Mouse (Mus musculus): ENCODE results near the gene Fgd4.
A peak's percentile ranks its signal among the peaks of the same experiment; 100 is the strongest.
"Not testable (repeated sequence)": the region's sequence is repeated elsewhere in the genome, so short reads cannot be mapped to it uniquely, and the experiment has no call there.

Gene Fgd4

GRCm38 (mm10) chr16:16542956-16543441 is 57.4 kb downstream of the Fgd4 start:
- no peak for DNase-seq (ENCODE audit: low spot score)

- DNase-seq (ENCODE audit: low spot score) = not testable (repeated sequence)
Observed at GRCm38 (mm10) chr16:16539396-16539795, 61.0 kb downstream of the Fgd4 start.

- DNase-seq (ENCODE audit: low spot score) = no peak
Observed at GRCm38 (mm10) chr16:16535232-16535631, 65.1 kb downstream of the Fgd4 start.

GRCm38 (mm10) chr16:16528014-16528413 is 72.3 kb downstream of the Fgd4 start:
- no peak for DNase-seq (ENCODE audit: low spot score)

GRCm38 (mm10) chr16:16527267-16527666 is 73.1 kb downstream of the Fgd4 start:
- DNase-seq (ENCODE audit: low spot score) = peak; percentile 71

GRCm38 (mm10) chr16:16526741-16527105 is 73.6 kb downstream of the Fgd4 start:
- DNase-seq (ENCODE audit: low spot score) = no peak

GRCm38 (mm10) chr16:16526097-16526740 is 74.1 kb downstream of the Fgd4 start:
- peak; percentile 69 for DNase-seq (ENCODE audit: low spot score)

- DNase-seq (ENCODE audit: low spot score) = no peak
Observed at GRCm38 (mm10) chr16:16525266-16525904, 75.0 kb downstream of the Fgd4 start.

GRCm38 (mm10) chr16:16523632-16524031 is 76.7 kb downstream of the Fgd4 start:
- no peak for DNase-seq (ENCODE audit: low spot score)

GRCm38 (mm10) chr16:16522869-16523268 is 77.5 kb downstream of the Fgd4 start:
- not testable (repeated sequence) for DNase-seq (ENCODE audit: low spot score)

- DNase-seq (ENCODE audit: low spot score) = no peak
Observed at GRCm38 (mm10) chr16:16501491-16501890, 98.9 kb downstream of the Fgd4 start.

- no peak for DNase-seq (ENCODE audit: low spot score)
Observed at GRCm38 (mm10) chr16:16500926-16501325, 99.4 kb downstream of the Fgd4 start.

GRCm38 (mm10) chr16:16498798-16499197 is 101.6 kb downstream of the Fgd4 start:
- peak; percentile 44 for DNase-seq (ENCODE audit: low spot score)

- DNase-seq (ENCODE audit: low spot score) = no peak
Observed at GRCm38 (mm10) chr16:16485523-16486043, 114.8 kb downstream of the Fgd4 start.

GRCm38 (mm10) chr16:16484601-16485000 is 115.7 kb downstream of the Fgd4 start:
- no peak for DNase-seq (ENCODE audit: low spot score)

GRCm38 (mm10) chr16:16473451-16473850 is 126.9 kb downstream of the Fgd4 start:
- DNase-seq (ENCODE audit: low spot score) = not testable (repeated sequence)

- no peak for DNase-seq (ENCODE audit: low spot score)
Observed at GRCm38 (mm10) chr16:16450021-16450420, 150.3 kb downstream of the Fgd4 start.

- DNase-seq (ENCODE audit: low spot score) = no peak
Observed at GRCm38 (mm10) chr16:16438436-16438835, 161.9 kb downstream of the Fgd4 start.

GRCm38 (mm10) chr16:16422456-16422855 is 177.9 kb downstream of the Fgd4 start:
- no peak for DNase-seq (ENCODE audit: low spot score)

GRCm38 (mm10) chr16:16367217-16367616 is 233.1 kb downstream of the Fgd4 start:
- DNase-seq (ENCODE audit: low spot score) = not testable (repeated sequence)
